In genomic region chr1:137178231-137178630, GRCm38 (mm10) we compare ENCODE assay signal across 21 mouse cellular contexts.
DNase-seq lines count a peak whose midpoint lies in the region; ATAC-seq lines count a peak whose summit lies in the region.
"Had no signal": no experiment of that assay in that cellular context is flagged by ENCODE, and none has a peak within 500 bp of the region (broad histone marks: within the 10 kb centered on the region; RNA-seq: fewer than 3 reads in every experiment).

No protein-coding gene starts in this region.

- H3K4me3 ChIP-seq in midbrain, embryonic 11.5 days (ENCODE audit: low read depth, low read length), result no peak overlapping the region
- H3K4me3 ChIP-seq in midbrain, embryonic 14.5 days (replicated peaks; ENCODE audit: low read depth, low read length), result no peak overlapping the region

- 96% methylated on average over 4 of the region's 4 CpGs for WGBS in midbrain, embryonic 11.5 days
- 94% methylated on average over 4 of the region's 4 CpGs for WGBS in midbrain, embryonic 14.5 days

- no peak for ATAC-seq in midbrain, embryonic 11.5 days (ENCODE audit: low FRiP score)
- ATAC-seq in midbrain, embryonic 14.5 days (ENCODE audit: low FRiP score, low TSS enrichment), result no peak
- ATAC-seq: activated CD4-positive, CD25-positive, alpha-beta regulatory T cell, adult 4 months; CD4-positive, CD25-positive, alpha-beta regulatory T cell, adult 4 months; Patski had no signal

- no peaks in the 10 kb centered on the region for H3K27me3 ChIP-seq in midbrain, embryonic 11.5 days (ENCODE audit: control insufficient read depth, insufficient read depth, low read length)
- no peaks in the 10 kb centered on the region for H3K27me3 ChIP-seq in midbrain, embryonic 14.5 days (ENCODE audit: control insufficient read depth, insufficient read depth, low read length)
- H3K27me3 ChIP-seq: CH12.LX had no signal

- no peak overlapping the region for H3K9ac ChIP-seq in midbrain, embryonic 11.5 days (ENCODE audit: low read length)
- no peak overlapping the region for H3K9ac ChIP-seq in midbrain, embryonic 14.5 days (replicated peaks; ENCODE audit: low read length)

- no peak overlapping the region for H3K4me2 ChIP-seq in midbrain, embryonic 11.5 days
- no peak overlapping the region for H3K4me2 ChIP-seq in midbrain, embryonic 14.5 days (ENCODE audit: low read length)

- peaks cover 2% of the 10 kb centered on the region; the same call in 1 of the 2 replicates for H3K4me1 ChIP-seq in midbrain, embryonic 11.5 days (ENCODE audit: control insufficient read depth, insufficient read depth, low read length)
- no peaks in the 10 kb centered on the region for H3K4me1 ChIP-seq in midbrain, embryonic 14.5 days (ENCODE audit: control insufficient read depth, insufficient read depth, low read length)

- H3K9me3 ChIP-seq in midbrain, embryonic 11.5 days (ENCODE audit: control insufficient read depth, low read length), result no peaks in the 10 kb centered on the region
- no peaks in the 10 kb centered on the region for H3K9me3 ChIP-seq in midbrain, embryonic 14.5 days (ENCODE audit: control insufficient read depth, low read length)

- H3K27ac ChIP-seq in midbrain, embryonic 11.5 days (ENCODE audit: low read depth, low read length), result no peak overlapping the region
- no peak overlapping the region for H3K27ac ChIP-seq in midbrain, embryonic 14.5 days (replicated peaks; ENCODE audit: low read depth, low read length)

- DNase-seq in heart, adult 11 months, result peak; percentile 68
- no peak for DNase-seq in heart, postnatal 14 days
- peak; percentile 67 for DNase-seq in midbrain, embryonic 11.5 days (ENCODE audit: low spot score, missing footprints)
- no peak for DNase-seq in midbrain, embryonic 14.5 days
- peak; percentile 2 for DNase-seq in naive thymus-derived CD4-positive, alpha-beta T cell, adult 2 months (ENCODE audit: low read depth)
- no peak for DNase-seq in thymus, postnatal 10 days (ENCODE audit: low spot score in 2 of 2)
- DNase-seq: adrenal gland, adult 2 months; adrenal gland, adult 8-10 months; adrenal gland, postnatal 10 days; adrenal gland, postnatal 14 days; adrenal gland, postnatal 25 days; adrenal gland, postnatal 36 days; B cell, adult 2 months; cerebellum, adult 11 months; cerebellum, adult 11-12 months; cerebellum, adult 18-20 months had no signal

- H3K36me3 ChIP-seq in midbrain, embryonic 11.5 days (ENCODE audit: control insufficient read depth, insufficient read depth, low read length), result no peaks in the 10 kb centered on the region
- no peaks in the 10 kb centered on the region for H3K36me3 ChIP-seq in midbrain, embryonic 14.5 days (ENCODE audit: control insufficient read depth, insufficient read depth, low read length)
- H3K36me3 ChIP-seq: G1E had no signal

- intact Hi-C loops in heart, postnatal 14 days (cut with DNase I), result no loop called here

Comparison
In these comparisons a context has a peak if more than half of its experiments do, and no peak if none do; other contexts are left out.
1. DNase-seq: peak in heart, adult 11 months (single experiment), midbrain, embryonic 11.5 days (single experiment) and naive thymus-derived CD4-positive, alpha-beta T cell, adult 2 months (single experiment); none in heart, postnatal 14 days (0 of 2), midbrain, embryonic 14.5 days (single experiment) and thymus, postnatal 10 days (0 of 2).